Comparison of ENCODE assay signal across 8 mouse cellular contexts in genomic region chr8:85526105-85526504, GRCm38 (mm10). TPM values are rescaled to one million over a fixed set of nuclear protein-coding genes. Genes with fewer than 3 reads are reported as not detected.
DNase-seq lines count a peak whose midpoint lies in the region; ATAC-seq lines count a peak whose summit lies in the region.
"Had no signal": no experiment of that assay in that cellular context is flagged by ENCODE, and none has a peak within 500 bp of the region (broad histone marks: within the 10 kb centered on the region; RNA-seq: fewer than 3 reads in every experiment).

No protein-coding gene starts in this region.

- intact Hi-C loops in heart, postnatal 36 days (cut with DNase I): loop anchor here (1.0 to 10.0 kb wide), 3 partner anchors 70 to 211 kb away; no protein-coding TSS in a partner anchor

- H3K27ac ChIP-seq in midbrain, embryonic 11.5 days (ENCODE audit: low read depth, low read length): no peak overlapping the region
- no peak overlapping the region for H3K27ac ChIP-seq in midbrain, embryonic 13.5 days
- no peak overlapping the region for H3K27ac ChIP-seq in limb, embryonic 11.5 days (replicated peaks; ENCODE audit: low read depth, low read length)
- H3K27ac ChIP-seq: stomach, embryonic 15.5 days had no signal

- ATAC-seq in midbrain, embryonic 11.5 days (ENCODE audit: low FRiP score): no peak
- no peak for ATAC-seq in midbrain, embryonic 13.5 days
- no peak for ATAC-seq in limb, embryonic 11.5 days (ENCODE audit: insufficient number of reproducible peaks, low FRiP score, low TSS enrichment, low read depth)

- no peak overlapping the region for H3K4me3 ChIP-seq in midbrain, embryonic 11.5 days (ENCODE audit: low read depth, low read length)
- no peak overlapping the region for H3K4me3 ChIP-seq in midbrain, embryonic 13.5 days (replicated peaks)
- no peak overlapping the region for H3K4me3 ChIP-seq in limb, embryonic 11.5 days (ENCODE audit: low read depth, low read length)
- H3K4me3 ChIP-seq: stomach, embryonic 15.5 days had no signal

- H3K9me3 ChIP-seq in midbrain, embryonic 11.5 days (ENCODE audit: control insufficient read depth, low read length): no peaks in the 10 kb centered on the region
- no peaks in the 10 kb centered on the region for H3K9me3 ChIP-seq in midbrain, embryonic 13.5 days
- no peaks in the 10 kb centered on the region for H3K9me3 ChIP-seq in limb, embryonic 11.5 days (ENCODE audit: control insufficient read depth, low read length)
- H3K9me3 ChIP-seq: stomach, embryonic 15.5 days had no signal

- H3K4me2 ChIP-seq in midbrain, embryonic 11.5 days: no peak overlapping the region
- H3K4me2 ChIP-seq in midbrain, embryonic 13.5 days (replicated peaks): no peak overlapping the region
- H3K4me2 ChIP-seq in limb, embryonic 11.5 days (ENCODE audit: low read depth, severe bottlenecking): no peak overlapping the region
- H3K4me2 ChIP-seq: stomach, embryonic 15.5 days had no signal

- H3K9ac ChIP-seq in midbrain, embryonic 11.5 days (ENCODE audit: low read length): no peak overlapping the region
- no peak overlapping the region for H3K9ac ChIP-seq in midbrain, embryonic 13.5 days (replicated peaks)
- no peak overlapping the region for H3K9ac ChIP-seq in limb, embryonic 11.5 days (ENCODE audit: low read length)
- H3K9ac ChIP-seq: stomach, embryonic 15.5 days had no signal

- no peaks in the 10 kb centered on the region for H3K27me3 ChIP-seq in midbrain, embryonic 11.5 days (ENCODE audit: control insufficient read depth, insufficient read depth, low read length)
- no peaks in the 10 kb centered on the region for H3K27me3 ChIP-seq in midbrain, embryonic 13.5 days
- no peaks in the 10 kb centered on the region for H3K27me3 ChIP-seq in limb, embryonic 11.5 days (ENCODE audit: control insufficient read depth, insufficient read depth, low read length)
- H3K27me3 ChIP-seq: stomach, embryonic 15.5 days had no signal

- WGBS in midbrain, embryonic 11.5 days: 39% methylated on average over 6 of the region's 6 CpGs
- 38% methylated on average over 6 of the region's 6 CpGs for WGBS in midbrain, embryonic 13.5 days
- 39% methylated on average over 6 of the region's 6 CpGs for WGBS in limb, embryonic 11.5 days

- no peaks in the 10 kb centered on the region for H3K4me1 ChIP-seq in midbrain, embryonic 11.5 days (ENCODE audit: control insufficient read depth, insufficient read depth, low read length)
- no peaks in the 10 kb centered on the region for H3K4me1 ChIP-seq in midbrain, embryonic 13.5 days (replicated peaks)
- no peaks in the 10 kb centered on the region for H3K4me1 ChIP-seq in limb, embryonic 11.5 days (ENCODE audit: control insufficient read depth, insufficient read depth, low read length)
- H3K4me1 ChIP-seq: stomach, embryonic 15.5 days had no signal

- DNase-seq in midbrain, embryonic 11.5 days (ENCODE audit: low spot score, missing footprints): peak; percentile 91
- DNase-seq in R1 (ENCODE audit: low read depth, low spot score): peak; percentile 76
- DNase-seq in cerebellum, postnatal 10 days: peak; percentile 75 to 78
- DNase-seq in heart, postnatal 36 days: peak; percentile 63 to 71
- peak; percentile 71 for DNase-seq in limb, embryonic 11.5 days (ENCODE audit: low spot score)
- peak; percentile 64 to 73 for DNase-seq in right cerebral cortex, adult 2 months (ENCODE audit: low spot score in 2 of 2)

- peaks cover under 1% of the 10 kb centered on the region; the same call in 1 of the 2 replicates for H3K36me3 ChIP-seq in midbrain, embryonic 11.5 days (ENCODE audit: control insufficient read depth, insufficient read depth, low read length)
- peaks cover 43% of the 10 kb centered on the region for H3K36me3 ChIP-seq in midbrain, embryonic 13.5 days
- peaks cover 7% of the 10 kb centered on the region for H3K36me3 ChIP-seq in limb, embryonic 11.5 days (ENCODE audit: control insufficient read depth, insufficient read depth, low read length)

RNA-seq across cellular contexts. Expression of gene Dnaja2, which starts 29.0 kb away (rescaled TPM):
- 201 and 217 TPM in 2 replicates for polyA plus RNA-seq in midbrain, embryonic 11.5 days (2014; fragmentation: Nextera tagmentation; extraction: Ambion mirVana)
- 172 and 183 TPM in 2 replicates for polyA plus RNA-seq in midbrain, embryonic 13.5 days (2015; fragmentation: Nextera tagmentation; extraction: Ambion mirVana)
- 100 to 1,000 TPM; 256 to 272 TPM for total RNA-seq in heart, postnatal 36 days (2021)
- polyA plus RNA-seq in limb, embryonic 11.5 days (2014; fragmentation: Nextera tagmentation; extraction: Ambion mirVana): 207 and 217 TPM in 2 replicates

RNA-seq across cellular contexts. Expression of gene Gpt2, which starts 33.7 kb away (rescaled TPM):
- 36.5 and 38.1 TPM in 2 replicates for polyA plus RNA-seq in midbrain, embryonic 11.5 days (2014; fragmentation: Nextera tagmentation; extraction: Ambion mirVana)
- 26.3 and 27.9 TPM in 2 replicates for polyA plus RNA-seq in midbrain, embryonic 13.5 days (2015; fragmentation: Nextera tagmentation; extraction: Ambion mirVana)
- 10 to 100 TPM; 37.8 to 41.5 TPM for total RNA-seq in heart, postnatal 36 days (2021)
- 62.5 and 73.6 TPM in 2 replicates for polyA plus RNA-seq in limb, embryonic 11.5 days (2014; fragmentation: Nextera tagmentation; extraction: Ambion mirVana)
